Mouse (Mus musculus): ENCODE results near the gene Snrk. TPM values are rescaled to one million over a fixed set of nuclear protein-coding genes. Genes with fewer than 3 reads are reported as not detected.

The Snrk gene
- polyA plus RNA-seq, 1 experiment from 2014 or later, result 75.8 TPM

GRCm38 (mm10) chr9:122195042-122195682 is 78.1 kb downstream of the Snrk start:
- H3K27me3 ChIP-seq (replicated peaks; ENCODE audit: control insufficient read depth, insufficient read depth, low read length), result no peaks in the 10 kb centered on the region
- 78% methylated on average over 5 of the region's 5 CpGs for WGBS
- no peak overlapping the region for H3K4me3 ChIP-seq (ENCODE audit: low read length)
- H3K9me3 ChIP-seq (ENCODE audit: control insufficient read depth, low read length), result no peaks in the 10 kb centered on the region
- ATAC-seq, result no peak
- no peak overlapping the region for H3K9ac ChIP-seq (ENCODE audit: low read depth, low read length)
- no peak overlapping the region for H3K27ac ChIP-seq (ENCODE audit: low read depth, low read length)
- no peaks in the 10 kb centered on the region for H3K36me3 ChIP-seq (ENCODE audit: control insufficient read depth, insufficient read depth, low read length)
- H3K4me2 ChIP-seq (ENCODE audit: low read length), result no peak overlapping the region
- no peaks in the 10 kb centered on the region for H3K4me1 ChIP-seq (ENCODE audit: control insufficient read depth, insufficient read depth, low read depth, low read length)

- H3K27me3 ChIP-seq (replicated peaks; ENCODE audit: control insufficient read depth, insufficient read depth, low read length), result no peaks in the 10 kb centered on the region
- no peak overlapping the region for H3K9ac ChIP-seq (ENCODE audit: low read depth, low read length)
- no peak overlapping the region for H3K27ac ChIP-seq (ENCODE audit: low read depth, low read length)
- 81% methylated on average over 5 of the region's 5 CpGs for WGBS
- H3K4me3 ChIP-seq (ENCODE audit: low read length), result no peak overlapping the region
- H3K4me2 ChIP-seq (ENCODE audit: low read length), result no peak overlapping the region
- H3K36me3 ChIP-seq (ENCODE audit: control insufficient read depth, insufficient read depth, low read length), result no peaks in the 10 kb centered on the region
- H3K4me1 ChIP-seq (ENCODE audit: control insufficient read depth, insufficient read depth, low read depth, low read length), result no peaks in the 10 kb centered on the region
- ATAC-seq, result no peak
- no peaks in the 10 kb centered on the region for H3K9me3 ChIP-seq (ENCODE audit: control insufficient read depth, low read length)
Measured at GRCm38 (mm10) chr9:122197021-122197420, 80.0 kb downstream of the Snrk start.

GRCm38 (mm10) chr9:122198621-122199020 is 81.6 kb downstream of the Snrk start:
- Histone ChIP-seq H3K4me2 (ENCODE audit: low read length) (no peak overlapping the region), H3K36me3 (ENCODE audit: control insufficient read depth, insufficient read depth, low read length) (no peaks in the 10 kb centered on the region), H3K4me1 (ENCODE audit: control insufficient read depth, insufficient read depth, low read depth, low read length) (no peaks in the 10 kb centered on the region), H3K27me3 (replicated peaks; ENCODE audit: control insufficient read depth, insufficient read depth, low read length) (no peaks in the 10 kb centered on the region), H3K27ac (ENCODE audit: low read depth, low read length) (no peak overlapping the region), H3K9me3 (ENCODE audit: control insufficient read depth, low read length) (no peaks in the 10 kb centered on the region), H3K9ac (ENCODE audit: low read depth, low read length) (no peak overlapping the region), H3K4me3 (ENCODE audit: low read length) (no peak overlapping the region)
- no peak for ATAC-seq
- 86% methylated on average over 3 of the region's 3 CpGs for WGBS

- no peaks in the 10 kb centered on the region for H3K36me3 ChIP-seq (ENCODE audit: control insufficient read depth, insufficient read depth, low read length)
- ATAC-seq, result no peak
- WGBS, result 42% methylated on average over 6 of the region's 6 CpGs
Measured at GRCm38 (mm10) chr9:122199253-122199652, 82.2 kb downstream of the Snrk start.

GRCm38 (mm10) chr9:122204508-122204907 is 87.4 kb downstream of the Snrk start:
- Histone ChIP-seq H3K27ac (ENCODE audit: low read depth, low read length) (no peak overlapping the region), H3K9me3 (ENCODE audit: control insufficient read depth, low read length) (no peaks in the 10 kb centered on the region), H3K4me3 (ENCODE audit: low read length) (no peak overlapping the region), H3K9ac (ENCODE audit: low read depth, low read length) (no peak overlapping the region), H3K27me3 (replicated peaks; ENCODE audit: control insufficient read depth, insufficient read depth, low read length) (no peaks in the 10 kb centered on the region), H3K4me1 (ENCODE audit: control insufficient read depth, insufficient read depth, low read depth, low read length) (peaks cover 6% of the 10 kb centered on the region), H3K36me3 (ENCODE audit: control insufficient read depth, insufficient read depth, low read length) (no peaks in the 10 kb centered on the region), H3K4me2 (ENCODE audit: low read length) (no peak overlapping the region)
- 72% methylated on average over 7 of the region's 7 CpGs for WGBS
- ATAC-seq, result no peak

More at GRCm38 (mm10) chr9:122199253-122199652, 82.2 kb downstream of the Snrk start:
- H3K4me2 ChIP-seq (ENCODE audit: low read length), result no peak overlapping the region
- no peaks in the 10 kb centered on the region for H3K27me3 ChIP-seq (replicated peaks; ENCODE audit: control insufficient read depth, insufficient read depth, low read length)
- H3K27ac ChIP-seq (ENCODE audit: low read depth, low read length), result no peak overlapping the region
- H3K9me3 ChIP-seq (ENCODE audit: control insufficient read depth, low read length), result no peaks in the 10 kb centered on the region
- H3K4me1 ChIP-seq (ENCODE audit: control insufficient read depth, insufficient read depth, low read depth, low read length), result no peaks in the 10 kb centered on the region
- H3K4me3 ChIP-seq (ENCODE audit: low read length), result no peak overlapping the region
- no peak overlapping the region for H3K9ac ChIP-seq (ENCODE audit: low read depth, low read length)

GRCm38 (mm10) chr9:122205543-122206200 is 88.6 kb downstream of the Snrk start:
- Histone ChIP-seq H3K4me2 (ENCODE audit: low read length) (no peak overlapping the region), H3K9me3 (ENCODE audit: control insufficient read depth, low read length) (no peaks in the 10 kb centered on the region), H3K9ac (ENCODE audit: low read depth, low read length) (no peak overlapping the region), H3K36me3 (ENCODE audit: control insufficient read depth, insufficient read depth, low read length) (no peaks in the 10 kb centered on the region), H3K27me3 (replicated peaks; ENCODE audit: control insufficient read depth, insufficient read depth, low read length) (no peaks in the 10 kb centered on the region), H3K27ac (ENCODE audit: low read depth, low read length) (no peak overlapping the region), H3K4me1 (ENCODE audit: control insufficient read depth, insufficient read depth, low read depth, low read length) (peaks cover 6% of the 10 kb centered on the region), H3K4me3 (ENCODE audit: low read length) (no peak overlapping the region)
- 64% methylated on average over 11 of the region's 11 CpGs for WGBS
- ATAC-seq, result no peak

GRCm38 (mm10) chr9:122208311-122208710 is 91.2 kb downstream of the Snrk start:
- ATAC-seq, result no peak
- no peaks in the 10 kb centered on the region for H3K9me3 ChIP-seq (ENCODE audit: control insufficient read depth, low read length)
- no peaks in the 10 kb centered on the region for H3K27me3 ChIP-seq (replicated peaks; ENCODE audit: control insufficient read depth, insufficient read depth, low read length)
- H3K4me1 ChIP-seq (ENCODE audit: control insufficient read depth, insufficient read depth, low read depth, low read length), result peaks cover 6% of the 10 kb centered on the region
- H3K27ac ChIP-seq (ENCODE audit: low read depth, low read length), result no peak overlapping the region
- WGBS, result 71% methylated on average over 4 of the region's 4 CpGs
- no peak overlapping the region for H3K9ac ChIP-seq (ENCODE audit: low read depth, low read length)
- H3K36me3 ChIP-seq (ENCODE audit: control insufficient read depth, insufficient read depth, low read length), result no peaks in the 10 kb centered on the region
- no peak overlapping the region for H3K4me3 ChIP-seq (ENCODE audit: low read length)
- H3K4me2 ChIP-seq (ENCODE audit: low read length), result no peak overlapping the region

GRCm38 (mm10) chr9:122215118-122215517 is 98.1 kb downstream of the Snrk start:
- ATAC-seq, result no peak
- H3K4me3 ChIP-seq (ENCODE audit: low read length), result no peak overlapping the region
- H3K4me2 ChIP-seq (ENCODE audit: low read length), result no peak overlapping the region
- no peak overlapping the region for H3K27ac ChIP-seq (ENCODE audit: low read depth, low read length)
- H3K27me3 ChIP-seq (replicated peaks; ENCODE audit: control insufficient read depth, insufficient read depth, low read length), result no peaks in the 10 kb centered on the region
- H3K9ac ChIP-seq (ENCODE audit: low read depth, low read length), result no peak overlapping the region
- no peaks in the 10 kb centered on the region for H3K9me3 ChIP-seq (ENCODE audit: control insufficient read depth, low read length)
- H3K4me1 ChIP-seq (ENCODE audit: control insufficient read depth, insufficient read depth, low read depth, low read length), result no peaks in the 10 kb centered on the region
- H3K36me3 ChIP-seq (ENCODE audit: control insufficient read depth, insufficient read depth, low read length), result no peaks in the 10 kb centered on the region

- Histone ChIP-seq H3K27me3 (replicated peaks; ENCODE audit: control insufficient read depth, insufficient read depth, low read length) (no peaks in the 10 kb centered on the region), H3K9ac (ENCODE audit: low read depth, low read length) (no peak overlapping the region), H3K4me1 (ENCODE audit: control insufficient read depth, insufficient read depth, low read depth, low read length) (no peaks in the 10 kb centered on the region), H3K9me3 (ENCODE audit: control insufficient read depth, low read length) (no peaks in the 10 kb centered on the region), H3K36me3 (ENCODE audit: control insufficient read depth, insufficient read depth, low read length) (no peaks in the 10 kb centered on the region), H3K4me2 (ENCODE audit: low read length) (no peak overlapping the region), H3K4me3 (ENCODE audit: low read length) (no peak overlapping the region), H3K27ac (ENCODE audit: low read depth, low read length) (no peak overlapping the region)
- ATAC-seq, result no peak
- 86% methylated on average over 7 of the region's 7 CpGs for WGBS
Measured at GRCm38 (mm10) chr9:122216945-122217529, 100.0 kb downstream of the Snrk start.
